Mouse (Mus musculus) embryonic facial prominence, embryonic 12.5 days (tissue): ENCODE results near the gene Adamts12. TPM values are rescaled to one million over a fixed set of nuclear protein-coding genes. Genes with fewer than 3 reads are reported as not detected.

ENCODE experiments used
- ATAC-seq: fragments of 200-750 bp; cut with Nextera tagmentation; 2 replicates; pipeline ENCODE4 v1.8.0; 2017; ENCODE audit not compliant: insufficient number of reproducible peaks, insufficient read depth, low FRiP score, low TSS enrichment
- H3K27ac ChIP-seq: fragments of 300-500 bp; sonication (generic); 2 replicates; pipeline ENCODE4 v1.5.1; 2016; ENCODE audit warnings: mild to moderate bottlenecking
- H3K27me3 ChIP-seq: fragments of 300-500 bp; sonication (generic); 2 replicates; pipeline ENCODE4 v1.6.1; 2016; ENCODE audit warnings: mild to moderate bottlenecking, moderate library complexity
- H3K36me3 ChIP-seq: fragments of 300-500 bp; sonication (generic); 2 replicates; pipeline ENCODE4 v1.6.1; 2016; ENCODE audit warnings: mild to moderate bottlenecking
- H3K4me1 ChIP-seq: fragments of 300-500 bp; sonication (generic); 2 replicates; pipeline ENCODE4 v1.6.1; 2016
- H3K4me2 ChIP-seq: fragments of 300-500 bp; sonication (generic); replicated peaks from 2 replicates; pipeline ENCODE4 v1.6.1; 2016; ENCODE audit warnings: mild to moderate bottlenecking, moderate library complexity
- H3K4me3 ChIP-seq: fragments of 300-500 bp; sonication (generic); 2 replicates; pipeline ENCODE4 v1.5.1; 2016; ENCODE audit warnings: mild to moderate bottlenecking
- H3K9ac ChIP-seq: fragments of 300-500 bp; sonication (generic); 2 replicates; pipeline ENCODE4 v1.6.1; 2016; ENCODE audit warnings: mild to moderate bottlenecking, moderate library complexity
- H3K9me3 ChIP-seq: fragments of 300-500 bp; sonication (generic); 2 replicates; pipeline ENCODE4 v1.6.1; 2016; ENCODE audit warnings: mild to moderate bottlenecking, moderate library complexity
- WGBS: fragments of 180-500 bp; shearing (Covaris S2); methylation state at CpG from one replicate; pipeline ENCODE4 v1.1.7; 2016; 5-methylcytosine and 5-hydroxymethylcytosine counted together
- polyA plus RNA-seq: library from polyadenylated mRNA; unstranded; fragments of >200 nt; fragmentation: Nextera tagmentation; extraction: Ambion mirVana; gene quantifications from 2 replicates; pipeline ENCODE4 v1.2.1, GENCODE M21; 2016

The Adamts12 gene
- polyA plus RNA-seq, 1 experiment from 2014 or later = 3.4 TPM

DNA sequence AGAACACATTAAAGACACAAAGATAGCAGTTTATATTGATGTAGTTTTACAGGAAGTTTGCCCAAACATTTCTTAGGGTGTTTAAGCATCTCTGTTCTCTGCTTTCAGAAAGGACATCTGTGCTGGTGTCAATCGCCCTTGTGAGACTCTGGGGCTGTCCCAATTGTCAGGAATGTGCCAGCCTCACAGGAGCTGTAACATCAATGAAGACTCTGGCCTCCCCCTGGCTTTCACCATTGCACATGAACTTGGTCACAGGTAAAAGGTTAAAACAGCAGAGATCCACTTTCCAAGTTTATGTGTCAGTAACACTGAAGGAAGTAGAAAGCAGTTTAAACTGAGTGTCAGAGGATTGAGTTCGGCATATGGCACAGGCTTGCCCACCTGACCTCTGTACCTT lies 176.7 kb downstream of the Adamts12 start:
- ATAC-seq = no peak
- Histone ChIP-seq H3K27ac (no peak overlapping the region), H3K9ac (no peak overlapping the region), H3K4me2 (no peak overlapping the region), H3K36me3 (no peaks in the 10 kb centered on the region), H3K4me1 (no peaks in the 10 kb centered on the region), H3K9me3 (no peaks in the 10 kb centered on the region), H3K4me3 (no peak overlapping the region), H3K27me3 (no peaks in the 10 kb centered on the region)
- WGBS = 84% methylated on average over 2 of the region's 2 CpGs

DNA sequence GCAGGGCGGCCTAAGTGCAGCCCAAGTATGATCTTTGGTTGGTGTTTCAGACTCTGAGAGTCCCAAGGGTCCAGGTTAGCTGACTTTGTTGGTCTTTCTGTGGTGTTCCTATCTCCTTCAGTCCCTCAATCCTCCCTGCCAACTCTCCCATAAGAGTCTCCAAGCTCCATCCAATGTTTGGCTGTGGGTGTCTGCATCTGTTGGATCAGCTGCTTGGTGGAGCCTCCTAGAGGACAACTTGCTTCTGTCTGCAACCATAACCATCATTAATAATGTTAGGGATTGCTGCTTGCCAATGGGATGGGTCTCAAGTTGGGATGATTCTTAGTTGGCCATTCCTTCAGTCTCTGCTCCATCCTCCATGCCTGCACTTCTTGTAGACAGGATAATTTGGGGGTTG lies 181.8 kb downstream of the Adamts12 start:
- no peaks in the 10 kb centered on the region for H3K27me3 ChIP-seq
- H3K4me3 ChIP-seq = no peak overlapping the region
- 90% methylated on average over 1 of the region's 1 CpGs for WGBS
- no peaks in the 10 kb centered on the region for H3K36me3 ChIP-seq
- ATAC-seq = no peak
- no peaks in the 10 kb centered on the region for H3K9me3 ChIP-seq
- no peak overlapping the region for H3K9ac ChIP-seq
- no peaks in the 10 kb centered on the region for H3K4me1 ChIP-seq
- H3K4me2 ChIP-seq = no peak overlapping the region
- no peak overlapping the region for H3K27ac ChIP-seq

DNA sequence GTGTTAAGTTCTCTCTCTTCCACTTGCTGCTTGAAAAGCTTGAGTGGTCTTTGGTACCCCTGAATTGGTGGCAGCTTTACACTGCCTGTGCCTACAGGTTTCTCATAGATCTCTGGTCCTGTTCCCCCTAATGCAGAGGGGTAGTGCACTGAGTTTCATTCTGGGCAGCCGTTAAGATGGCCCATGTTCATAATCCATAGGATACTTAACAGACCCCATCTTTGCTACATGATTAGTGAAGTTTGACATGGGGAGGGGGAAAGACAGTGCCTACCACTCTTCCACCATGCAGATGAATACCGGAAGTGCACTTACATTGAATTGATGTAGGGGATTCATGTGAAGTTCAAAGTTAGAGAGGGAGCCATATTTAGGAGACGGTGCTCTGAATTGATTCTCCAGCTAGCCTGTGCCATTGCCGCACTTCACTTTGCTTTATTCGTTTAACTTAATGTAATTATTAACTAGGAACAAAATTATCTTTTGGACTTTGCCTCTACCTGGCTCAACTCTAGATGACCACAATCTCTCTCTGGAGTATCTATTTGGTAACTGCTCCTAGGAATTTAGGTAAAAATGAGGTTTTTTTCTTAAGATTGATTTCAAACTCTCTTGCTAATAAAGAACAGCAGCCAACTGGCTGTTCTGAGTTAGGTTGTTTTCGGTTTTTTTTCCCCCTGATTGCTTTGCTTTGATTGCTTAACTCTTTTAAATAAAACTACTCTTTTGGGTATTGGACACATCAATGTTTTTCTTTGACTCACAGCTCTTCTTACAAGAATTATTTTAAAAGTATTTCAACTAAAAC lies 214.9 kb downstream of the Adamts12 start:
- H3K4me1 ChIP-seq = no peaks in the 10 kb centered on the region
- no peaks in the 10 kb centered on the region for H3K36me3 ChIP-seq
- no peak overlapping the region for H3K27ac ChIP-seq
- no peaks in the 10 kb centered on the region for H3K27me3 ChIP-seq
- no peaks in the 10 kb centered on the region for H3K9me3 ChIP-seq
- ATAC-seq = no peak
- H3K4me2 ChIP-seq = no peak overlapping the region
- H3K9ac ChIP-seq = no peak overlapping the region
- WGBS = 92% methylated on average over 6 of the region's 6 CpGs
- H3K4me3 ChIP-seq = no peak overlapping the region

DNA sequence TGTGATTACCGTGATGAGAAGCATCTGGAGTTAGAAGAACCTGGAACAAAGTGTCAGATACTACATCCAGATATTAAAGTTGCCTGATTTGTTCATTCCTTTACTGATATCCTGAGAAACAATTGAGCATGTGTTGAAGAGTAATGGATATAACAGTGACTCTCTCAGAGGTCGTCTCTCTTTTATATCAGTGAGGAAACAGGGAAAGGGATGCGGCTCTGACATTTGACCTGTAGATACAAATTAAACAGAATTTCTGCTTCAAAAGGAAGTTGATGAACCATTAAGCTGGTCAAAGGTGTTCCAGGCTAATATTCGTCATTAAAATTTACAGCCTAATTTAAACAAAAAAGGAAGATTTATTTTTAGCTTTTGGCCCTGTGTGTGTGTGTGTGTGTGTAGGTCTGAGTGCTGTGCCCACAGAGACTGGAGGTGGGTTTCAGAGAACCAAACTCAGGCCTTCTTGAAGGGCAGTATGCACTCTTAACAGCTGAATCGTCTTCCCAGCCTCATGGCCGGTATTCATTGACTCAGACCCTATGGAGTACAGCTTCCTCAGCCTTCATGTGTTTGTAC lies 216.2 kb downstream of the Adamts12 start:
- Histone ChIP-seq H3K27ac (no peak overlapping the region), H3K4me3 (no peak overlapping the region), H3K4me1 (no peaks in the 10 kb centered on the region), H3K9me3 (no peaks in the 10 kb centered on the region), H3K9ac (no peak overlapping the region), H3K36me3 (no peaks in the 10 kb centered on the region), H3K27me3 (no peaks in the 10 kb centered on the region), H3K4me2 (no peak overlapping the region)
- 79% methylated on average over 6 of the region's 6 CpGs for WGBS
- ATAC-seq = no peak

DNA sequence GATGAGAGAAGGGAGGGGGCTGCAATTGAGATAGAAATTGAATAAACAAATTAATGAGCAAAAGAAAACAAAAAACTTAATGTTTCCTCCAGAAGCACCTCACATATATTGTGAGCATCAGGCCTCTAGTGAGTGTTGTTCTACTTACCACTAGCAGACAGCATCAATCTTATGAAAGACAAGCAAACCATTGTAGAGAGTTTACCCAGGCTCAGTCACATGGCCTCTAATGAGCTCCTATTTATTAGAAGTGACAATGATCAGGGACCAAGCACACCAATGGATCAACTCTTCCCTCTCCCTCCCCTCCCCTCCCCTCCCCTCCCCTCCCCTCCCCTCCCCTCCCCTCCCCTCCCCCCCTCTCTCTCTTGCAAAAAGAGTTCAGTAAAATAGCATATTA lies 218.6 kb downstream of the Adamts12 start:
- no peaks in the 10 kb centered on the region for H3K36me3 ChIP-seq
- no peak for ATAC-seq
- no peak overlapping the region for H3K4me3 ChIP-seq
- no peak overlapping the region for H3K27ac ChIP-seq
- H3K9me3 ChIP-seq = no peaks in the 10 kb centered on the region
- no peak overlapping the region for H3K4me2 ChIP-seq
- no peaks in the 10 kb centered on the region for H3K27me3 ChIP-seq
- H3K4me1 ChIP-seq = no peaks in the 10 kb centered on the region
- H3K9ac ChIP-seq = no peak overlapping the region

DNA sequence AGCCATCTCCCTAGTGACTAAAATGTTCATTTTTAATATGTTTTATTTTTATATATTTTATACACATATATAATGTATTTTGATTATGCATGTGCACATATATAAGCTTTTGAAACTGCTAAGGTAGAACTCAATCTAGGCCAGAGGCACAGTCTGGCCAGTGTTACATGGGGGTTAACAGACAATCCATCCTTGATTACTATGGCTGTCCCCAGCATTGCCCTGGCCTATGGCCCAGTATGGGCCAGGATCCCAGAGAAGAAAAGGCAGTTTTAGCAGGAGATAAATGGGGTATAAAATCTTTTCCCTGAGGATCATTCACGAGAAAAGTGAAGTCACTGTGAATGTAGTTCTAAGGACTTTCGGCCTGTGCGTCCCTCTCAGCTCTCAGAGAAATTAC lies 223.2 kb downstream of the Adamts12 start:
- Histone ChIP-seq H3K4me1 (no peaks in the 10 kb centered on the region), H3K9ac (no peak overlapping the region), H3K4me3 (no peak overlapping the region), H3K4me2 (no peak overlapping the region), H3K27me3 (no peaks in the 10 kb centered on the region), H3K36me3 (no peaks in the 10 kb centered on the region), H3K9me3 (no peaks in the 10 kb centered on the region), H3K27ac (no peak overlapping the region)
- WGBS = 93% methylated on average over 3 of the region's 3 CpGs
- no peak for ATAC-seq

DNA sequence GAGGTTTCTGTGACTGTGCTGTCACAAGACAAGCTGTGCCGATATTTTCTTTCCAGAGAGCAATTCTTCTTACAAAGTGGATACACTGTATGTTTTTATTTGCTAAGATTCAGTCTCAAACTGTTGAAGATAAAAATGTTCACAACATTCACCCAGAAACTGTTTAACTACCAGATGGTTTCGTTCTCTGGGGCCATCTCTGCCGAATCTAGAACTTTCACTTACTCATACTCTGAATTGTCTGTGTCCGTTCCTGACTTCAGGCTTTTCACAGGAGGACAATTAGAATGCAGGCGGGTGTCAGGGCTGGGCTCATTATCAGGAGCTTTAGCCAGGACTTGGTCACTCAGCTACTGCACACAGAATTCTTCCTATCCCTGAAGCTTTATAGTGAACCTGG lies 227.7 kb downstream of the Adamts12 start:
- no peak for ATAC-seq
- no peaks in the 10 kb centered on the region for H3K27me3 ChIP-seq
- 82% methylated on average over 5 of the region's 5 CpGs for WGBS

DNA sequence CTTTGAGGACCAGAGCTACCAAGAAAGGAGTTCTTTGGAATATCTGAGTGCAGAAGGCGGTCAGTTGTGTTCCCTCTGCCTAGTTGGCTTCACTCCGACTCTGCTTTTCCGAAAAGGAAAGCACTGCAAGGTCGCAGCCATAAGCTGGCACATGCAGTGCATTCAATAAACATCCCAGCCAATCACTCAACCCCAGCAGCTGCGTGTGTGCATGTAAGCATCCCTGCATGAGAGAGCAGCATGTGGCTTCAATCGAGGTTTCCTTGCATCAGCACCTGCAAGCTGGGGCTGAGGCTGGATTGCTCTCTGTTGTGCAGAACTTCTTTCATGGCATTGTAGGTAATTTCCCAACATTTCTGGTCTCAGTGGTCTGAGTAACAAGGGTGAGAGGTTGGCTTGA lies 230.4 kb downstream of the Adamts12 start:
- no peak for ATAC-seq
- WGBS = 60% methylated on average over 6 of the region's 6 CpGs

More for the DNA sequence above, 227.7 kb downstream of the Adamts12 start:
- Histone ChIP-seq H3K4me3 (no peak overlapping the region), H3K36me3 (no peaks in the 10 kb centered on the region), H3K4me1 (0 out of 2 replicates have a peak, but pooled peaks cover 3% of the 10 kb centered on the region), H3K4me2 (no peak overlapping the region), H3K27ac (no peak overlapping the region), H3K9ac (no peak overlapping the region), H3K9me3 (no peaks in the 10 kb centered on the region)

DNA sequence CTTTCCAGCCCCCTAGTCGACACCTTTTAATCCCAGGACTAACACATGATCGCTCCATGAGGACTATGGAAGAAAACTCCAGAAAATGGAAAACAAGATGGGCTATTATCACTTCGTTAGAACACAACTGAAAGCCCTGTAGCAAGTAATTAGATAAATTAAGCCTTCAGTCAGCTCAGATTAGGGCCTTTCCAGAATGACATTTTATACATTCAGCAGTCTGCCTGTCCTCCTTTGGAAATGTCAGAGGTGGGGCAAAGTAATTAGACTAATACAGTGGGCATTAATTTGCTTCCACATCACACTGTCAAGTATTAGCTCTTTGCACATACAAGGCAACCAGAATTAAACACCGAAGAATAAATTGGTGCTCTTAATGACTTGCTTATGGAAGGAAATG lies 233.4 kb downstream of the Adamts12 start:
- H3K4me2 ChIP-seq = no peak overlapping the region
- ATAC-seq = no peak
- 72% methylated on average over 4 of the region's 4 CpGs for WGBS
- no peak overlapping the region for H3K9ac ChIP-seq
- no peaks in the 10 kb centered on the region for H3K36me3 ChIP-seq
- no peak overlapping the region for H3K4me3 ChIP-seq
- no peaks in the 10 kb centered on the region for H3K27me3 ChIP-seq
- no peaks in the 10 kb centered on the region for H3K9me3 ChIP-seq
- 0 out of 2 replicates have a peak, but pooled peaks cover 3% of the 10 kb centered on the region for H3K4me1 ChIP-seq
- H3K27ac ChIP-seq = no peak overlapping the region

More for the DNA sequence above, 230.4 kb downstream of the Adamts12 start:
- no peak overlapping the region for H3K27ac ChIP-seq
- no peak overlapping the region for H3K9ac ChIP-seq
- no peaks in the 10 kb centered on the region for H3K36me3 ChIP-seq
- no peaks in the 10 kb centered on the region for H3K9me3 ChIP-seq
- H3K4me3 ChIP-seq = no peak overlapping the region
- no peak overlapping the region for H3K4me2 ChIP-seq
- H3K4me1 ChIP-seq = 0 out of 2 replicates have a peak, but pooled peaks cover 3% of the 10 kb centered on the region
- no peaks in the 10 kb centered on the region for H3K27me3 ChIP-seq

DNA sequence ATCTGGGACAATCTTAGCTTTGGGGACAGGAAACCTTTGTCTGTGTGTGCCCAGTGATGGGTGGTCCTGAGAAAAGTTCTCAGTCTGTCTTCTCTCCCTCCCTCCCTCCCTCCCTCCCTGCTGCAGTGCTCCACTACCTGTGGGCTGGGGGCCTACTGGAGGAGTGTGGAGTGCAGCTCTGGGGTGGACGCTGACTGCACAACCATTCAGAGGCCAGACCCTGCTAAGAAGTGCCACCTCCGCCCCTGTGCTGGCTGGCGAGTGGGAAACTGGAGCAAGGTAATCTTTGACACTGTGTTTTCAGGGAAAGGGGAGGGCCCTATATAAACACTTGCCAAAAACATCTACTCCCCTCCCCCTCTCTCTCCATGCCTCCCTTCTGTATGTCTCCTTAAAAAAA lies 252.5 kb downstream of the Adamts12 start:
- Histone ChIP-seq H3K27ac (no peak overlapping the region), H3K4me3 (no peak overlapping the region), H3K9ac (no peak overlapping the region), H3K9me3 (no peaks in the 10 kb centered on the region), H3K27me3 (no peaks in the 10 kb centered on the region), H3K36me3 (no peaks in the 10 kb centered on the region), H3K4me2 (no peak overlapping the region), H3K4me1 (no peaks in the 10 kb centered on the region)
- 39% methylated on average over 3 of the region's 3 CpGs for WGBS
- ATAC-seq = no peak

DNA sequence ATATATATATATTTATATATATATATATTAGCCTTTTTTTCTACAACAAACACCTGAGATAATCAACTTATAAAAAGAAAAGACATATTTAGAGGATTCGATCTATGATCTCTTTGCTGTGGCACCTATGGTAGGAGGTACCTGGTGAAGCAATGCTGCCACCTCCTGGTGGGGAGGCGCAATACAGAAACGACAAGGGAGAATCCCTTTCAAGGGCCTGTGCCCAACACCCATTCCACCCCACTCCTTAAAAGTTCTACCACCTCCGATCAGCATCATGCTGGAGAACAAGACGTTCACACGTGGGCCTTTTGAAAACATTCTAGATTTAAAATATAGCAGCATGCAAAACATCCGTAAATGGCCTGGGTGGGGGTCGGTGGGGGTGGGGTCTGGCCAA lies 255.9 kb downstream of the Adamts12 start:
- Histone ChIP-seq H3K4me1 (no peaks in the 10 kb centered on the region), H3K9me3 (no peaks in the 10 kb centered on the region), H3K27me3 (no peaks in the 10 kb centered on the region), H3K27ac (no peak overlapping the region), H3K9ac (no peak overlapping the region), H3K4me3 (no peak overlapping the region), H3K4me2 (no peak overlapping the region), H3K36me3 (no peaks in the 10 kb centered on the region)
- ATAC-seq = no peak
- 26% methylated on average over 8 of the region's 8 CpGs for WGBS

DNA sequence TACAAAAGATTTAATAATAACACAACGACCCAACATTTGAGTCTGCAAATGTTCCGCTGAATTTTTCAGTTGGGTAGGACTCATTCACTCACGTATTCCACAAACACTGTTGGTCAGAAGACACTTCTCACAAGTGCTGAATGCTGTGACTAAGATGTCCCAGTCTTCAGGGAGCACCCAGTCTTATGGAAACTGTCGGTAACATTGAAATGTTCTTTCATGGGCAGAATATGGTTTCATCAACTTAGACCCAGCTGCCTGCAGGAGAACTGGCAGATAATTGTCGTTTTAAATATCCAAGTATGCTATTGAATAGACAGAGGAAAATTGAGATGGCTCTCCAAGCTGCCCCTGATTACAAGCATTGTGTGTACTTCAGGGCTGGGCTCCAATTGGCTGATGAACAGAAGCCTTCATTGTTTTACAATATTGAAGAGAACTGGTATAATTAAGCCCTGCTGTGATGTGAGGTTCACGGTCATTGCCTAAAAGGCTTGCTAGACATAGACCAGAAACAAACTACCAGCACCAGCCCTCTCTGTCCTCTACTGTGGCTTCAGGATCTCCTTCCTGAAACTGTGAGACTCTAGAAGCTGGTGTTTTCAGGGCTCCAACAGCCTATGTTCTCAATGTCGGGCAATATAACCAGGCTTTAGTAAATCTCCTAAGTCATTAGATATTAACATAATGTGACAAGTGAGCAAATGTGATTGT lies 275.0 kb downstream of the Adamts12 start:
- ATAC-seq = no peak
- no peaks in the 10 kb centered on the region for H3K36me3 ChIP-seq
- 77% methylated on average over 7 of the region's 7 CpGs for WGBS

More for the DNA sequence above, 275.0 kb downstream of the Adamts12 start:
- H3K4me3 ChIP-seq = no peak overlapping the region
- H3K4me2 ChIP-seq = no peak overlapping the region
- H3K27me3 ChIP-seq = no peaks in the 10 kb centered on the region
- no peak overlapping the region for H3K9ac ChIP-seq
- H3K27ac ChIP-seq = no peak overlapping the region
- H3K9me3 ChIP-seq = no peaks in the 10 kb centered on the region
- no peaks in the 10 kb centered on the region for H3K4me1 ChIP-seq
